Mouse (Mus musculus) ES-E14 (cell line): Measurements from ENCODE around the gene Gcsam.

Experiments
- CHD2 ChIP-seq: IDR thresholded peaks from 2 replicates; pipeline ENCODE4 v1.6.1; 2014; ENCODE audit warnings: mild to moderate bottlenecking, low read depth, low read length, inconsistent platforms
- MAFK ChIP-seq: IDR thresholded peaks from 2 replicates; pipeline ENCODE4 v1.6.1; 2014; ENCODE audit warnings: mild to moderate bottlenecking, low read depth, low read length, inconsistent platforms; ENCODE audit not compliant: insufficient read depth
- ZC3H11A ChIP-seq: IDR thresholded peaks from 2 replicates; pipeline ENCODE4 v1.6.1; 2012; ENCODE audit warnings: low read depth, mild to moderate bottlenecking, inconsistent platforms, low read length, borderline replicate concordance

- TF ChIP-seq ZC3H11A: no peak
- no peak for TF ChIP-seq MAFK
- TF ChIP-seq CHD2: no peak
Measured at GRCm38 (mm10) chr16:45615944-45616343, 5.8 kb downstream of the Gcsam start.
